Mouse (Mus musculus) layer of hippocampus, adult 9-11 months (tissue): ENCODE data around the gene Ppfia2.

Experiments used
- DNase-seq: peaks from one replicate; pipeline ENCODE4 v3.0.0; 2022

Gene Ppfia2

GRCm38 (mm10) chr10:106469855-106470532, at the start of gene Ppfia2:
Gene Ppfia2 (plus strand): TSS chr10:106470339.
- peak; percentile 67 for DNase-seq

- peak; percentile 87 for DNase-seq
Measured at GRCm38 (mm10) chr10:106468956-106469721, 1.0 kb upstream of the Ppfia2 start.

- no peak for DNase-seq
Measured at GRCm38 (mm10) chr10:106470533-106471205, 530 bp downstream of the Ppfia2 start.

GRCm38 (mm10) chr10:106509281-106510165, 39.4 kb downstream of the Ppfia2 start:
- DNase-seq: peak; percentile 40

GRCm38 (mm10) chr10:106566036-106566435, 95.9 kb downstream of the Ppfia2 start:
- DNase-seq: peak; percentile 11

- no peak for DNase-seq
Measured at GRCm38 (mm10) chr10:106585026-106585425, 114.9 kb downstream of the Ppfia2 start.

GRCm38 (mm10) chr10:106585476-106586080, 115.4 kb downstream of the Ppfia2 start:
- DNase-seq: peak; percentile 21

- DNase-seq: no peak
Measured at GRCm38 (mm10) chr10:106587817-106588216, 117.7 kb downstream of the Ppfia2 start.

GRCm38 (mm10) chr10:106590944-106591343, 120.8 kb downstream of the Ppfia2 start:
- peak; percentile 14 for DNase-seq

GRCm38 (mm10) chr10:106596976-106597375, 126.8 kb downstream of the Ppfia2 start:
- no peak for DNase-seq

GRCm38 (mm10) chr10:106603319-106603898, 133.3 kb downstream of the Ppfia2 start:
- no peak for DNase-seq

GRCm38 (mm10) chr10:106609177-106609981, 139.2 kb downstream of the Ppfia2 start:
- DNase-seq: no peak

GRCm38 (mm10) chr10:106610222-106610621, 140.1 kb downstream of the Ppfia2 start:
- DNase-seq: no peak

- DNase-seq: no peak
Measured at GRCm38 (mm10) chr10:106618194-106618593, 148.1 kb downstream of the Ppfia2 start.

GRCm38 (mm10) chr10:106620952-106621351, 150.8 kb downstream of the Ppfia2 start:
- no peak for DNase-seq

GRCm38 (mm10) chr10:106623342-106623741, 153.2 kb downstream of the Ppfia2 start:
- no peak for DNase-seq

- peak; percentile 75 for DNase-seq
Measured at GRCm38 (mm10) chr10:106632171-106632935, 162.2 kb downstream of the Ppfia2 start.

GRCm38 (mm10) chr10:106633898-106634297, 163.8 kb downstream of the Ppfia2 start:
- peak; percentile 17 for DNase-seq

GRCm38 (mm10) chr10:106652276-106652675, 182.1 kb downstream of the Ppfia2 start:
- DNase-seq: no peak

- peak; percentile 42 for DNase-seq
Measured at GRCm38 (mm10) chr10:106665221-106665620, 195.1 kb downstream of the Ppfia2 start.
